Comparison of ENCODE assay signal across 19 mouse cellular contexts in the genomic region with DNA sequence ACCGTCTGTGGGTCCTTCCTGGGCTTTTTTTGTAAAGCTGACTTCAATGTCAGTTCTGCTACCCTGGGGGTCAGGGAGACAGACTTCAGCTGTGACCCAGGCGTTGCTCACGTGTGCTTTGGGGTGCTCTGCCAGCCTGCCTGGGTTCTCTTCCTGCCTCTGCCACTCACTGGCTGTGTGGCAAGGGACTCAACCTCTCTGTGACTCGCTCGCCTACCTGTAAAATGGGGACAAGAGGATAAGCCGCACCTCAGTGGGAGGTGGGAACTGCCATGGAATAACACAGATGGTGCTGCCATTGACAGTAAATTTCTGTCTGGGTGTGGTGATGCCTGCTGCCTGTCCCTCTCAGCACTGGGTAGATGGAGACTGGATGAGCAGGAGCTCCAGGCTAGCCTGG.
DNase-seq lines count a peak whose midpoint lies in the region; ATAC-seq and TF ChIP-seq lines count a peak whose summit lies in the region.
"Had no signal": no experiment of that assay in that cellular context is flagged by ENCODE, and none has a peak within 500 bp of the region (broad histone marks: within the 10 kb centered on the region; RNA-seq: fewer than 3 reads in every experiment).

No protein-coding gene starts in this region.

- no peaks in the 10 kb centered on the region for H3K27me3 ChIP-seq in heart, embryonic 11.5 days (ENCODE audit: control insufficient read depth, insufficient read depth, low read length)
- H3K27me3 ChIP-seq in hindbrain, embryonic 12.5 days: peaks cover 5% of the 10 kb centered on the region; the same call in 1 of the 2 replicates
- no peaks in the 10 kb centered on the region for H3K27me3 ChIP-seq in hindbrain, embryonic 16.5 days (replicated peaks; ENCODE audit: control insufficient read depth, insufficient read depth, low read length)
- peaks cover 47% of the 10 kb centered on the region for H3K27me3 ChIP-seq in midbrain, embryonic 12.5 days
- H3K27me3 ChIP-seq in midbrain, postnatal 0 days (ENCODE audit: insufficient read depth, low read length): no peaks in the 10 kb centered on the region
- H3K27me3 ChIP-seq in stomach, postnatal 0 days (ENCODE audit: control insufficient read depth, insufficient read depth, low read length): no peaks in the 10 kb centered on the region
- H3K27me3 ChIP-seq: liver, embryonic 15.5 days; neural tube, embryonic 12.5 days; stomach, embryonic 15.5 days had no signal

- H3K9me3 ChIP-seq in heart, embryonic 11.5 days (replicated peaks; ENCODE audit: control insufficient read depth, low read length): no peaks in the 10 kb centered on the region
- H3K9me3 ChIP-seq in hindbrain, embryonic 12.5 days (replicated peaks): no peaks in the 10 kb centered on the region
- H3K9me3 ChIP-seq in hindbrain, embryonic 16.5 days (ENCODE audit: control insufficient read depth, low read length): no peaks in the 10 kb centered on the region
- H3K9me3 ChIP-seq in midbrain, embryonic 12.5 days: no peaks in the 10 kb centered on the region
- H3K9me3 ChIP-seq in midbrain, postnatal 0 days (ENCODE audit: low read length): no peaks in the 10 kb centered on the region
- no peaks in the 10 kb centered on the region for H3K9me3 ChIP-seq in stomach, postnatal 0 days (ENCODE audit: control insufficient read depth, low read length)
- H3K9me3 ChIP-seq: limb, embryonic 10.5 days; liver, embryonic 15.5 days; neural tube, embryonic 12.5 days; stomach, embryonic 15.5 days had no signal

- H3K36me3 ChIP-seq in heart, embryonic 11.5 days (ENCODE audit: control insufficient read depth, insufficient read depth, low read length): no peaks in the 10 kb centered on the region
- H3K36me3 ChIP-seq in hindbrain, embryonic 12.5 days: no peaks in the 10 kb centered on the region
- H3K36me3 ChIP-seq in hindbrain, embryonic 16.5 days (ENCODE audit: control insufficient read depth, insufficient read depth, low read length): no peaks in the 10 kb centered on the region
- no peaks in the 10 kb centered on the region for H3K36me3 ChIP-seq in midbrain, embryonic 12.5 days
- H3K36me3 ChIP-seq in midbrain, postnatal 0 days (ENCODE audit: insufficient read depth, low read length): no peaks in the 10 kb centered on the region
- no peaks in the 10 kb centered on the region for H3K36me3 ChIP-seq in stomach, postnatal 0 days (ENCODE audit: control insufficient read depth, insufficient read depth, low read length)
- H3K36me3 ChIP-seq: limb, embryonic 10.5 days; neural tube, embryonic 12.5 days; stomach, embryonic 15.5 days had no signal

- no peak for TF ChIP-seq CTCF in midbrain, postnatal 0 days (IDR thresholded peaks at IDR 0.05)
- TF ChIP-seq CTCF in stomach, postnatal 0 days (IDR thresholded peaks at IDR 0.05; ENCODE audit: low read depth): no peak

- H3K4me2 ChIP-seq in heart, embryonic 11.5 days: no peak overlapping the region
- H3K4me2 ChIP-seq in hindbrain, embryonic 12.5 days (replicated peaks): no peak overlapping the region
- H3K4me2 ChIP-seq in hindbrain, embryonic 16.5 days (ENCODE audit: low read length): no peak overlapping the region
- no peak overlapping the region for H3K4me2 ChIP-seq in midbrain, embryonic 12.5 days (replicated peaks)
- no peak overlapping the region for H3K4me2 ChIP-seq in midbrain, postnatal 0 days (ENCODE audit: low read depth, low read length, poor library complexity, severe bottlenecking)
- H3K4me2 ChIP-seq in stomach, postnatal 0 days (replicated peaks; ENCODE audit: low read depth): no peak overlapping the region
- H3K4me2 ChIP-seq: liver, embryonic 15.5 days; stomach, embryonic 15.5 days had no signal

- DNase-seq in heart, adult 8-10 months (ENCODE audit: low spot score): no peak
- no peak for DNase-seq in midbrain, postnatal 0 days (ENCODE audit: low spot score)
- DNase-seq in stomach, postnatal 0 days (ENCODE audit: low spot score): no peak
- DNase-seq: adrenal gland, postnatal 25 days; cerebellum, adult 2 months; gastrocnemius, postnatal 36 days; right cerebral cortex, postnatal 14 days had no signal

- H3K9ac ChIP-seq in heart, embryonic 11.5 days (ENCODE audit: low read depth, low read length): no peak overlapping the region
- H3K9ac ChIP-seq in hindbrain, embryonic 12.5 days: no peak overlapping the region
- no peak overlapping the region for H3K9ac ChIP-seq in hindbrain, embryonic 16.5 days (ENCODE audit: low read depth, low read length)
- no peak overlapping the region for H3K9ac ChIP-seq in midbrain, embryonic 12.5 days (replicated peaks)
- no peak overlapping the region for H3K9ac ChIP-seq in midbrain, postnatal 0 days (replicated peaks; ENCODE audit: low read length, poor library complexity, severe bottlenecking)
- no peak overlapping the region for H3K9ac ChIP-seq in stomach, postnatal 0 days (ENCODE audit: low read length)
- H3K9ac ChIP-seq: liver, embryonic 15.5 days; neural tube, embryonic 12.5 days; stomach, embryonic 15.5 days had no signal

- peaks cover 88% of the 10 kb centered on the region for H3K4me1 ChIP-seq in heart, embryonic 11.5 days (ENCODE audit: control insufficient read depth, insufficient read depth, low read length)
- H3K4me1 ChIP-seq in hindbrain, embryonic 12.5 days: peaks cover 100% of the 10 kb centered on the region
- peaks cover 85% of the 10 kb centered on the region for H3K4me1 ChIP-seq in hindbrain, embryonic 16.5 days (ENCODE audit: control insufficient read depth, insufficient read depth, low read depth, low read length)
- H3K4me1 ChIP-seq in midbrain, embryonic 12.5 days: peaks cover 100% of the 10 kb centered on the region
- peaks cover 41% of the 10 kb centered on the region for H3K4me1 ChIP-seq in midbrain, postnatal 0 days (ENCODE audit: insufficient read depth, low read length)
- peaks cover 6% of the 10 kb centered on the region for H3K4me1 ChIP-seq in stomach, postnatal 0 days (replicated peaks; ENCODE audit: control insufficient read depth, insufficient read depth)

- H3K27ac ChIP-seq in heart, embryonic 11.5 days (ENCODE audit: low read depth, low read length): 0 out of 2 replicates have a peak overlapping the region, but pooled peaks have one; percentile 6
- H3K27ac ChIP-seq in hindbrain, embryonic 12.5 days: peak overlapping the region; percentile 74
- no peak overlapping the region for H3K27ac ChIP-seq in hindbrain, embryonic 16.5 days (ENCODE audit: low read depth, low read length)
- peak overlapping the region; percentile 96 for H3K27ac ChIP-seq in midbrain, embryonic 12.5 days (replicated peaks)
- H3K27ac ChIP-seq in midbrain, postnatal 0 days (ENCODE audit: low read depth, low read length): no peak overlapping the region
- H3K27ac ChIP-seq in stomach, postnatal 0 days (replicated peaks): 0 out of 2 replicates have a peak overlapping the region, but pooled peaks have one; percentile 13
- H3K27ac ChIP-seq: kidney, postnatal 0 days; left cerebral cortex, adult 2 months had no signal

- no peak overlapping the region for H3K4me3 ChIP-seq in heart, embryonic 11.5 days (ENCODE audit: low read depth, low read length)
- no peak overlapping the region for H3K4me3 ChIP-seq in hindbrain, embryonic 12.5 days
- H3K4me3 ChIP-seq in hindbrain, embryonic 16.5 days (ENCODE audit: low read length): no peak overlapping the region
- H3K4me3 ChIP-seq in midbrain, embryonic 12.5 days: no peak overlapping the region
- no peak overlapping the region for H3K4me3 ChIP-seq in midbrain, postnatal 0 days (ENCODE audit: low read depth, low read length)
- no peak overlapping the region for H3K4me3 ChIP-seq in stomach, postnatal 0 days (ENCODE audit: low read depth, low read length)
- H3K4me3 ChIP-seq: erythroblast, embryonic 14.5 days; left cerebral cortex, adult 2 months; liver, embryonic 15.5 days; neural tube, embryonic 12.5 days; stomach, embryonic 15.5 days had no signal

- no peak for TF ChIP-seq EP300 in stomach, postnatal 0 days (optimal IDR thresholded peaks at IDR 0.05)

- WGBS in heart, embryonic 11.5 days (ENCODE audit: insufficient replicate concordance): 79% methylated on average over 6 of the region's 6 CpGs
- WGBS in hindbrain, embryonic 12.5 days: 86% methylated on average over 6 of the region's 6 CpGs
- 86% methylated on average over 6 of the region's 6 CpGs for WGBS in hindbrain, embryonic 16.5 days
- 84% methylated on average over 6 of the region's 6 CpGs for WGBS in midbrain, embryonic 12.5 days
- WGBS in midbrain, postnatal 0 days: 92% methylated on average over 6 of the region's 6 CpGs
- 88% methylated on average over 6 of the region's 6 CpGs for WGBS in stomach, postnatal 0 days

- no peak for ATAC-seq in heart, embryonic 11.5 days (replicated peaks; ENCODE audit: insufficient number of reproducible peaks, low FRiP score, low TSS enrichment)
- no peak for ATAC-seq in hindbrain, embryonic 12.5 days (ENCODE audit: low FRiP score)
- no peak for ATAC-seq in hindbrain, embryonic 16.5 days
- no peak for ATAC-seq in midbrain, embryonic 12.5 days (ENCODE audit: low FRiP score, low read depth)
- no peak for ATAC-seq in midbrain, postnatal 0 days (ENCODE audit: low FRiP score)
- no peak for ATAC-seq in stomach, postnatal 0 days (ENCODE audit: low FRiP score, low TSS enrichment)
- ATAC-seq: intestine, postnatal 0 days had no signal

Comparison
In these comparisons a context has a peak if more than half of its experiments do, and no peak if none do; other contexts are left out.
1. H3K27ac ChIP-seq: peak in heart, embryonic 11.5 days (single experiment), hindbrain, embryonic 12.5 days (single experiment), midbrain, embryonic 12.5 days (single experiment) and stomach, postnatal 0 days (single experiment); none in hindbrain, embryonic 16.5 days (single experiment) and midbrain, postnatal 0 days (single experiment).